Mouse (Mus musculus): ENCODE results near the gene C2cd4c.

Gene C2cd4c

DNA sequence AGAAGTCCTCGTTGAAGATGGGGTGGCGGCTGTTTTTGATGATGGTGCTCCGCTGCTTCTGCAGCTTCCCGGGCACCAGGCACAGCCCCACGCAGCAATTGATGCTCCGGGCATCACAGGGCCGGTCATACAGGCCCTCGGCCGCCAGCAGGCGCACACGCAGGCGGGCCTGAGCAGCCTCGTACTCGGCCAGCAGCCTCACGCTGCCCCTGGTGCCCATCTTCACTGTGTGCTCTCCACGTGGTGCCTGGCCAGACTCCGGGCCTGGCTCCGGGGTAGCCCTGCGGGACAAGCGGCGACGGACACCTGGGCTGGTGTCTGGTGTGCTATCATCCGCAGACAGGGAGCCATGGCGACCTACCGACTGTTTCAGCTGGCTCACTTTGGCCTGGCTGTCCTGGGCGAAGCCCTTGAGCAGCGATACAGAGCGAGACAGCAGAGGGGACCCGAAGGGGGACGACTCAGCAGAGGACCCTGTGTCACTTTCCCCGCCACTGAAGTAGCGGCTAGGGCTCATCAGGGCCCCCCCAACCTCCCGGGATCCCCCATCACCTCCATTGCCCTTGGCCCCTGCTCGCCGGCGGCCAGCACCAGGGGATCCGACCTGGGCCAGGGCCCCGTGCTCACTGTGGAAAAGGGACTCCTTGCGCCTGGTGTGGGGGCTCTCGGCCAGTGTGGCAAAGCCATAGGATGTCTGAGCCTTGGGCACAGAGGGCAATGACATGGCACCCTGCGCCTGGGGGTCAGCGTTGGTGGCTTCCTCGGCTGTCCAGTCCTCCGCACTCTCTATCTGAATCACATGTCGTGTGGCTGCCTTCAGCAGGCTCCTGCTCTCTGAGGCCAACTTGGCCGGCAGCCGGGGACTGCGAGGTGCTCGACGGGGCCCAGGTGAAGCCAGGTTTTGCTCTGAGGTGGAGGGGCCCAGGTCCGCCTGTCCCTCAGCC lies 1.4 kb downstream of the C2cd4c start:
- CTCF ChIA-PET: no interaction called here

GRCm38 (mm10) chr10:79611296-79611695 lies 2.5 kb downstream of the C2cd4c start:
- CTCF ChIA-PET: no interaction called here

- CTCF ChIA-PET: no interaction called here
These were observed 4.5 kb downstream of the C2cd4c start for GRCm38 (mm10) chr10:79609276-79609675.

DNA sequence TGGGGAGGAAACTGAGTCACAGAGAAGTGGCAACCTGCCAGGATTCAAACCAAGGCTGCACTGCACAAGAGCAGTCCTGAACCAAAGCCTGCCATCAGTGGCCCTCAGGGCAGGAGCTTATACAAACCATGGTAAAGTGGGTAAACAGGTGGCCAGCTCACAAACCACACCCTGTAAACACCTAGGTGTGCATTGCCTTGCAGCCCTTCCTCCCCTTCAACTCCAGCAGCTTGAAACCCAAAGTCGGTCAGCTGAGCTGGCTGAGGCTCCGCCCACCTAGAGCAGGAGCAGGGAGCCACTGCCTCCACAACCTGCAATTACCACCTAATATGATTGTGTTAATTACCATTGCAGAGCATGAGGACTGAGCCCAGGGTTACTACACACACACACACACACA lies 5.9 kb downstream of the C2cd4c start:
- CTCF ChIA-PET: no interaction called here

DNA sequence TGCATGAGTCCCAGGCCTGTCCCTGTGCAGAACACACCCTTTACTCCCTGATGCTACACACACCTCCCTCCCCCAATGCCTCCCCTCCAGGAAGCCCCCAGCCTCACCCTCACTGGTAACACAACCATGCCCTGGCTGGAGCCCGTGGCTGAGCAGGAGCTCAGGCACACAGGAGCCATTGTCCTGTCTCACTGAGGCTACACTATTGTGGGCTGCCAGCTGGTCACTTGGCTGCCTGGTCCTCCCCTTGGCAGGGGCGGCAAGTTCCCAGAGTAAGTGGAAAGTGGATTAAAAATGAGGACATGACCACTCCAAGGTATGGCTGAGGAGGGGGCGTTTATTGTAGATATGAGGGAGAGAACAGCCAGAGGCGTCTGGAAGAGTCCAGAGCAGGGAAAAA lies 7.3 kb downstream of the C2cd4c start:
- CTCF ChIA-PET: no interaction called here

GRCm38 (mm10) chr10:79597936-79598230 lies 15.9 kb downstream of the C2cd4c start:
- CTCF ChIA-PET: no interaction called here

GRCm38 (mm10) chr10:79597051-79597935 lies 16.5 kb downstream of the C2cd4c start:
- CTCF ChIA-PET: interaction anchor here (1.2 kb wide), 1 partner anchor 14 kb away, joined by 7 read pairs; no protein-coding TSS in a partner anchor

GRCm38 (mm10) chr10:79595590-79595929 lies 18.3 kb downstream of the C2cd4c start:
- CTCF ChIA-PET: interaction anchor here (0.7 kb wide), 1 partner anchor 56 kb away, joined by 3 read pairs; no protein-coding TSS in a partner anchor

GRCm38 (mm10) chr10:79594872-79595589 lies 18.8 kb downstream of the C2cd4c start:
- CTCF ChIA-PET: interaction anchor here (0.7 kb wide), 1 partner anchor 56 kb away, joined by 3 read pairs; no protein-coding TSS in a partner anchor

DNA sequence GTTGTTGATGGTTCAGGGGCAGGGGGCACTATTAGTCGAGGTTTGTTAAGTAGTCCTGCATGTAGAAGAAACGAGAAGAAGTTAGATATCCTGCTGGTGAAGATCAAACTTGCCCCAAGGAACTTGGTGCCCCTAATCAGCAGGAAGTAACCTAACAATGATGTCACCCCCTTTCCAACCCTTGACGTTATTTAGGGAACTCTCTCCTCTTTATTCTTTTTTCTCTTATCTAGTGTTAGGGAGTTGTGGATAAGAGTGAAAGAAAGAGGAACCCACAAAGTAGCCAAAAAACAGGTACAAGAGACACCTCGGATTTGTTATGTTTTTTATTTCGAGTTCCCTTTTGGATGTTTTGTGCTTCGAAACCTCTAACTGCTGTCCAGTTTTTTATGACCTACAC lies 19.7 kb downstream of the C2cd4c start:
- CTCF ChIA-PET: no interaction called here

- CTCF ChIA-PET: no interaction called here
These were observed 23.1 kb downstream of the C2cd4c start for GRCm38 (mm10) chr10:79590702-79591101.

DNA sequence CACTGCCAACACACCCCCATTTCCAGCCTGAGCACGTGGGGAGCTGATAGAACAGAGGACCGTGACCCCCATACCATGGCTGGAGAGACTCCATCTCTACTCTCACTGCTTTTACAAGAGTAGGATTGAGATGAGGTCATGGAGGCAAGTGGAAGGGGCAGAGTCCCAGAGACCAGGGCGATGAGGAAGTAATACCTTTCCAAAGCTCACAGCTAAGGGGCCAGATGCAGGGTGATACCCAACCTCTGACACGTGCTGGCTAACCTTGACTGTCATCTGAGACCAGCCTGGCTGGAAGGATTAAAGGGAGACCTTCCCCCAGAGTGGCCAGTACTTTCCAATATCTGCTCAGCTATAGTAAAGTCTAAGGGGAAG lies 26.1 kb downstream of the C2cd4c start:
- CTCF ChIA-PET: no interaction called here

- CTCF ChIA-PET: no interaction called here
These were observed 26.6 kb downstream of the C2cd4c start, which contains the start of gene Theg for GRCm38 (mm10) chr10:79587061-79587751. Gene Theg (minus strand): TSS chr10:79587331.

DNA sequence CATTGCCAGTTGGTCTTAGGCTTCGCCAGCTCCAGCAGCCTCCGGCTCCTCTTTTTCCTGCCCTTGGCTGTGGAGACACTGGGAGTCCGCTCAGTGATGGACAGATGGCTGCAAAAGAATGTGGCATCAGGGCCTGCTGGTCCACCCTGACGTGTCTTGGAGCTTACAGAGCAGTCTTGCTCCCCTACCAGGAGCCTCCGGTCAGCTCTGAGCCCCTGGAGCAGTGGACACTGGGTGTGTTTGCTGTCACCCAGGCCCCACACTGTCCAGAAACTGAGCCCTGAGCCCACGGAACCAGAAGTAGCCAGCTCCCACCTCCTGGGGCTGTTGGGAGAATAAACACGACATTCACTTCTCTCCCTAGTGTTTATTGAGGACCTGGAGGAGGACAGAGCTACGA lies 27.6 kb downstream of the C2cd4c start:
- CTCF ChIA-PET: no interaction called here

GRCm38 (mm10) chr10:79585723-79586122 lies 28.1 kb downstream of the C2cd4c start:
- CTCF ChIA-PET: no interaction called here

DNA sequence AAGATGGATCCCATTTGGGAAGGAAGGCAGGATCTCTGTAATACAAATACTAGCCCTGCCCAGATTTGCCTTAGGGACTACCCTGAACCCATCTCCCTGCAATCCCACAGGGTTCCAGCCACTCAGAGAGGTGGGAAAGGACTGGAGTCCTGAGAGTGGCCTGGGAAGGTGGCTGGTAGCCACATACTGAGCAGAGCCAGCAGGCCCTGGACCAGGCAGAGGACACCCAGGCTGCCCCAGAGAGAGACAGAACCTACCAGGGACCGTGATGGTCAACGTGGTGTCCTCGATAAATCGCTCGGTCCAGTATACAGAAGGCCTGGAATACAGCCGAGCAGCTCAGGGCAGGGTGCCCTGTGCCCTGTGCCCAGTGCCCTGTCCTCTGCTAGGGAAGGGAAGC lies 28.7 kb downstream of the C2cd4c start:
- CTCF ChIA-PET: no interaction called here

- CTCF ChIA-PET: interaction anchor here (1.4 kb wide), 1 partner anchor 12 kb away, joined by 7 read pairs; no protein-coding TSS in a partner anchor
These were observed 29.4 kb downstream of the C2cd4c start for GRCm38 (mm10) chr10:79584426-79584825.

GRCm38 (mm10) chr10:79584021-79584420 lies 29.8 kb downstream of the C2cd4c start:
- CTCF ChIA-PET: interaction anchor here (0.6 to 1.4 kb wide), 2 partner anchors 13 to 119 kb away, joined by 3 to 7 read pairs; no protein-coding TSS in a partner anchor

DNA sequence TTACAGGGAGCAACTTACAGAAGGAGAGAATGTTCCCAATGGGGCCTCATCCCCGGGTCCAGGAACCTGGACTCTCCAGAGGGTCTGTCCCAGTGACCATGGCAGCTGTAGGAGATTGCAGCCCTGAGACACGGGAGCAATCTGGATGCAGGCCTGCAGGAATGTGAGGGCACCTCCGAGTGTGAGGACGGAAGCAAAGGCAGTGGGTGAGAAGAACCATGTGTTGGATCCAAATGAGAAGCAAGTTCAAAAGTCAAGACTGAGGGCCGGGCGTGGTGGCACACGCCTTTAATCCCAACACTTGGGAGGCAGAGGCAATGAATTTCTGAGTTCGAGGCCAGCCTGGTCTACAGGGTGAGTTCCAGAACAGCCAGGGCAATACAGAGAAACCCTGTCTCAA lies 32.3 kb downstream of the C2cd4c start:
- CTCF ChIA-PET: interaction anchor here (0.5 kb wide), 1 partner anchor 27 kb away, joined by 3 read pairs; no protein-coding TSS in a partner anchor

GRCm38 (mm10) chr10:79580811-79581210 lies 33.0 kb downstream of the C2cd4c start:
- CTCF ChIA-PET: interaction anchor here (0.5 to 0.8 kb wide), 2 partner anchors 28 to 1607 kb away, joined by 3 read pairs; no protein-coding TSS in a partner anchor

DNA sequence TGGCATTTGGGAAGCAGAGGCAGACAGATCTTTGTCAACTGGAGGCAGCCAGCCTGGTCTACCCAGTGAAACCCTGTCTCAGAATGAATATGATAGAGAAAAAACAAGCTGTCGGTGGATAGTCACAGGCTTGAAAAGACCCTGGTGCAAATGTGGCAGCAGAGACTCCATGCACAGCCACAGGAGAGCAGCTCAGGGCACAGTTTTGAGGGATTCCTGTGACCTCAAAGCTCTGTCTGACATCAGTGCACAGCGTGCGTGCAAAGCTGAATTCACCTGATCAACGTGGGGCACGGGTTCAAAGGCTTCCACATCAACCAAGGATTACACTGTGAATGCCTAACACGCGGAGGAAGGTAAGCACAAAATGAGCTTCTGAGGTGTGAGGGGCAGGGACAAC lies 33.5 kb downstream of the C2cd4c start:
- CTCF ChIA-PET: interaction anchor here (0.8 kb wide), 1 partner anchor 1607 kb away, joined by 3 read pairs; no protein-coding TSS in a partner anchor
